Mouse (Mus musculus) ovary, adult 10 weeks (tissue): ENCODE measurements around the gene Gm5415. TPM values are rescaled to one million over a fixed set of nuclear protein-coding genes. Genes with fewer than 3 reads are reported as not detected.

ENCODE experiments used
- polyA plus RNA-seq: library from polyadenylated mRNA; stranded (reverse); fragments of 350-450 nt; fragmentation: Illumina TruSeq; extraction: RNeasy Lipid Tissue Mini Kit (QIAGEN cat#74804); gene quantifications from one replicate; pipeline ENCODE4 v1.2.3, GENCODE M21; 2014

Gene Gm5415
- polyA plus RNA-seq = not detected

GRCm38 (mm10) chr1:32547194-32547593, at the start of gene Gm5415:
Gene Gm5415, minus strand, starts transcription at chr1:32547294.

